Mouse (Mus musculus): Measurements from ENCODE around the gene Gli3.

Gli3 gene

DNA sequence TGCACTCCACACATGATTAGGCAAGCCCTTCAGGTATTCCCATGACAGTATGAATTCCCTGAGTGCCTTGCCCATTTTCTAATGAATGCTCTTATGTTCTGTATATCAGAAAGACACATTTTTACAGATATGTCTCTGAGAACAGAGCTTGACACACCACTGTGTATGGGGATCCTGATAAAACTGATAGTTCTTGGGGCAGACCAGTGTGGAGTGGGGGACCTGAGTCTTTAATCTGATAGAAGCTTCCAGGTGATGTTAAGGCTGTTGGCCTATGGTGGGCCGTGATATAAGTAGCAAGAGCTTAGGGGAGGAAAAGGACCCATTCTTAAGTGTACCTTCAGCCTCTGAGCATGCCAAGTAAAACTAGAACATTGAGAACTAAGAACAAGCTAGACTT is 178.5 kb downstream of the Gli3 start:
- DNase-seq (ENCODE audit: low read depth in 2 of 2, low spot score in 2 of 2): no peak

DNA sequence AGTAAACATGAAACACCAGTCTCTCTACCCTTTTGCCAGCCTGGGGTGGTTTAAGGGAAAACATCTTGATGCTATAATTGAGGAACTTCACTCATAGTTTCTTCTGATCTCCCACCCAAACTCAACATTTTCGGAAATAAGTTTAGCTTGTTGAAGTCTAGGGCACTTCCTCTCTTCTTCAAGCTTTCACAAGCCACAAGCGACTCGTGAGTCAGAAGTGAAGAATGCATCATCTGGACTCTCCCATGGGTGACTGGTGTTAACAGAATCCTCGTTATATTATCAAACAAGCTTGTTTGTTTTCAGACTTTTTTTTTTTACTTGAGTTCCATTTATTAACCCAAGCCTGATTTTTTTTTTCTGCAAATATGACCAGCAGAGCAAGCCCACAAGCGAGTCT is 197.5 kb downstream of the Gli3 start:
- DNase-seq (ENCODE audit: low read depth in 2 of 2, low spot score in 2 of 2): no peak

DNA sequence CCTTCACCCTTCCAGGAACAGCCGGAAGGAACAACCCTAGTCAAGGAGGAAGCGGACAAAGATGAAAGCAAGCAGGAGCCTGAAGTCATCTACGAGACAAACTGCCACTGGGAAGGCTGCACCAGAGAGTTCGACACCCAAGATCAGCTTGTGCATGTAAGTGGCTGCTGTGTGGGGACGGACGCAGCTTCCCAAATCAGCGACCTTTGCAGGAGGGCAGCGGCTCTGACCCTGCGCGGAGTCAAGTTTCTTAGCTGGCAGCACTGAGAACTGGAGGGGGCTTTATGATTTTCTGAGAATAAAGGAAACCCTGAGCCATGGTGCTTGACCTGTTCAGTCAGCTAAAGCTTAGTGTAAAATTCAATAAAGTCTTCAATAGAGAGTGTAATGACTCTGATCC is 199.3 kb downstream of the Gli3 start:
- DNase-seq (ENCODE audit: low read depth in 2 of 2, low spot score in 2 of 2): no peak

DNA sequence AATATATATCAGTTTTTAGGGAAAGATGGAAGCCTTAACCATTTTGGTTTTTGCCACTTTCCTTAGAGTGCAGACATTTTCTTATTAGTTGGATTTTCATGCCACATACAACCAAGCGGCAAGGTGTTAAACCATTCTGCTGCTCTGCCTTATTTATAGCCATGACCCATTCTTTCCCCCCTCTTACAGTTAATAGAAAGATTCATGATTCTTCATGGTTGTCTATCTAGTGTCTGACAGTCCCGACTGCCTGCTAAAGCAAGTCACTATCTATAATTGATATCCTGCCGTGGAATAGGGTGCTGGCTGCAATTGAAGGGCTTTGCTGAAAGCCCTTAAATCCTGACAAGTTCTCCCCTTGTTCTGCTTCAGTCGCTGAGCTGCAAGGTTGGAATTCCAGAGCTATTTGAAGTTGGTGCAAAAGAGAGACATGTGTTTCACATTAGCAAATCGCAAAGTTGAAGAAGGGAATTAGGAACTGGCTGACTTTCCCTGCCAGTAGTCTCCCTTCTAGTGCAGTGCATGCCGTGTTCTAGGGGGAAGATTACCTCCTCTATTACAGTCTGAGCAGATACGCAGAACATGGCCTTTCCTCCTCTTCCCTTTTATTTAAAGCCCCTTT is 201.7 kb downstream of the Gli3 start:
- DNase-seq (ENCODE audit: low read depth in 2 of 2, low spot score in 2 of 2): no peak

DNA sequence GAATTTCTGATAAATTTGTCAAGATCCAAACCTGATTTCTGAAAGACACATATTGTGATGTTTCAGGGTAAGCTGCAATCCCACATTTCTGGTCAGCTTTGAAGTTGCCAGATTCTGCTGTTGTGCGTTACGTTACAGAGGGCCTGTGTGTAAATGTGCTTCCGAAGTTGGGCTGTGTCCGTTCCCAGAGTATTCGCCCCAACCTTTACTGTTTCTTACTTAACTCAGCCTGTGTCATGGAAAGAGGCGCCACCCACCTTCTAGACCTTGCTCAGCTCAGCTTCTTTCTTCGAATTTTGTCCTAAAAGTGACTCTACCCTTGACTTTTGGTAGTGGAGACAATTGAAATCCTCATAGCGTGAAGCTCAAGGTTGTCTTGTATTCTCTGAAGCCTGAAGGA is 202.5 kb downstream of the Gli3 start:
- DNase-seq (ENCODE audit: low read depth in 2 of 2, low spot score in 2 of 2): no peak

DNA sequence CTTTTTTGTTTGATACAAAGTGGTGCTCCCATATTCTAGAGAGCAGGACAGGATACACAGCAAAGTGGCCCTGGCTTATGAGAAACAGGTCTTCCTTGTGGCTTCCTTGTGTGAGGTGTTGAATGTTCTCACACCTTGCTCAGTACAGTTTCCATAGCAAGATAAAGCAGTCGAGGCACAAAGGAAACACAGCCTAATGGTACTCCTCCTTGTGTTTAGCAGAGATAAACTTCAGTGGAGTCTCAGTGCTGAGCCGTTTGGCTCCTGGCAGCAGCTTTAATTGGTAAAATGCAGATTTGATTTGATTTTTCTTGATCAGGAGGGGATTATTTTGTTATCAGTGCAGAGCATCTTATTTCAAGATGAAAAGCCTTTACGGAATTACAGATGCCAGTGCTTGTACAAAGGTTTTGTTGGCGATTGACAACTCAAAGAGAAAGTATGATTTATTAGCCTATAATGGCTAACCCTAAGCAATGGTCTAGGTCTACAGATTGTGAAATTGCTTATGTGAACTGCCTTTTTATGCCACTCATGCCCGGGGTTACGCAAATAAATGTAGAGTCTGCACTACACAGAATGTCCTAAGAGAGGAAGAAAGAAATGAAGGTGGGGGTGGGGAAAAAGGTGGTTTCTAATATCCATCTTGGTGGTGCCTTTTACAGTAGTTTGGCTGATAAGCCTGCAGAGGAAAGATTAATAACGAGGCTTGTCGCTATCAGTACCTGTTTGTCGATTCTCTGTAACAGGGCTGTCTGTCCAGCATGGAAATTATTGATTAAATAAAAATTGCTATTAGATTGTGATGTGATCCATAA is 207.3 kb downstream of the Gli3 start:
- no peak for DNase-seq (ENCODE audit: low read depth in 2 of 2, low spot score in 2 of 2)

DNA sequence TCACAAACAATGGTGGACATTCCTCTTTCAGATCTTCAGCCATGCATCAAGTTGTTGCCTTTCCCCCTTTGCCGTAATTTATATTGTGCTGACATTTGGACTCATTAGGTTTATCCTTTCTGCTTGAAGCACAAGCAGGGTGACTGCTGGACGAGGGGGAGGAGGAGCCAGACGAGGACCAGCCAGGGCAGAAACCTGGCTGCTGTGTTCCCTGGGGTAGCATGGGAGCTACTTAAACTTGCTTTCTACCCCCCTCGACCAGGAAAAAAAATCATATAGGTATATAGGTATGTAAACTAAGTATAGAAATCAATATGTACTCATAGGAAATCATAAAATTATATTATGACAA is 207.9 kb downstream of the Gli3 start:
- DNase-seq (ENCODE audit: low read depth in 2 of 2, low spot score in 2 of 2): no peak

DNA sequence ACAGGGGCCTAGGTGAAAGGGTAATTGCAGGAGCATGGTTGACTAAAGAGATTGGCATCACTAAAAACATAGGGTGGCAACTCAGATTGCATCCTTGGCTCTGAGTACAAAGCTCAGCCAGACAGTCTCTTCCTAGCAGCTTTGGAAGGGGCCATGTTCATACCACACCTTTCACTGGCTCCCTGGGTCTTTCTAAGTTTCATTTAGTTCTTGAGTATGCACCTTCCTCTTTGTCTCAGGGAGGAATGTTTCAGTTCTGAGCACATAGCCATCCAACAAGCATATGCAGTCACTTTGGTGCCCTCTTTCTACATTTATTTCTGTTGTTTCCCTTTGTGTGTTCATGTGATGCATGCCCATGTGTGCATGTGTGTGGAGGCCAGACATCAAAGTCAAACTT is 212.4 kb downstream of the Gli3 start:
- DNase-seq (ENCODE audit: low read depth in 2 of 2, low spot score in 2 of 2): no peak

DNA sequence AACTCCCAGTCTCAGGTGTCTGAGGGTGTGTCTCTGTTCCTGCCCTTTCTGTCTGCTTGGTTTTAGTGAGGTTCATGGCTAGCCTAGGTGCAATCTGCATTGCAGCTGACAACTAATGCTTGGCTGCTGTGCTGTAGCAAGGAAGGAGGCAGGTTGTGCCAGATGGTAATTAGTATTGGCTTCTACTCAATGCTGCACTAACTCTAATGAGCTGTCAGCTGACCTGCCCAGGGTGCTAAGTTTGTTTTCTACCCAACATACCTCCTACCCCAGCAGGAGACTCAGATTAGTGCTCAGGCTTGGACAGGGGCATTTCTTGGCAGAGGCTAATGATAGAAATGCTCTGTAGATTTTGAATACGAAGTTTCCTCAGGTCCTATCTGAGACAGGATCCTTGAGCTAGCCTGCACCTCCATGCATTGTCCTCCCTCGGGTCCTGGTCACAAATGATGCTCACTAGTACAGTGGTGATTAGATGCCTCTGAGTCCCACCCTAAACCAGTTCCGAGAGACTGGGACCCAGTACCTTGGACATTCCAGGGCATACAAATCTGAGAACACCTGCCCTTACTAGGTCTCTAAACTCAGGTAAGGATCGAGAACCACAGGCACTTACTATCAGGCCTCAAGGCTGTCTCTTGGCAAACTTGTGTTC is 214.2 kb downstream of the Gli3 start:
- DNase-seq (ENCODE audit: low read depth in 2 of 2, low spot score in 2 of 2): no peak

DNA sequence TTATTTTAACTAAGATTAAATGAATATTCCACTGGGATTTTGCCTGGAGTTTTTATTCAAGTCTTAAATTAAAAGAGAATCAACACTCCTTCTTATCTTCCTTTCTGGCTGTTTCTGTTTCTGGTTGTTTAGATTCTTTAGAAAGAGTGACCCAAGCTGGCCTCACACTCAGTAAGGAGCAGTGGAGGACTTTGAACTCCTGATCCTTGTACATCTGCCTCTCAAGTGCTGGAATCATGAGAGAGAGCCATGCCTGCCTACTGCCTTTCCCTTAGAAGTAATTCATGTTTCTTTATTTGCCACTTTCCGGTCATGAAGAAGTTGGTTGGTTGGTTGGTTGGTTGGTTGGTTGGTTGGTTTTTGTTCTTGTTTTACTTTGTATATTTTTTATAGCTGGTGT is 218.5 kb downstream of the Gli3 start:
- DNase-seq (ENCODE audit: low read depth in 2 of 2, low spot score in 2 of 2): no peak

DNA sequence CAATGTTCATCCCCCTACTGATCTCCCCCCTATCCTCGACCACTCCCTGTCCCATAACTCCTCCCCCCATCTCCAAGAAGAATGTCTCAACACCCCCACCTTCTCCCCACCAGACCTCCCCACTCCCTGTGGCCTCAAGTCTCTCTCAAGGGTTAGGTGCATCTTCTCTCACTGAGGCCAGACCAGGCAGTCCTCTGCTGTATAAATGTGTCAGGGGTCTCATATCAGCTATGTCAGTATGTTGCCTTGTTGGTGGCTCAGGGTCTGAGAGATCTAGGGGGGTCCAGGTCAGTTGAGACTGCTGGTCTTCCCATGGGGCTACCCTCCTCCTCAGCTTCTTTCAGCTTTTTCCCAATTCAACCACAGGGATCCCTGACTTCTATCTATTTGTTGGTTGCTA is 220.0 kb downstream of the Gli3 start:
- DNase-seq (ENCODE audit: low read depth in 2 of 2, low spot score in 2 of 2): no peak

DNA sequence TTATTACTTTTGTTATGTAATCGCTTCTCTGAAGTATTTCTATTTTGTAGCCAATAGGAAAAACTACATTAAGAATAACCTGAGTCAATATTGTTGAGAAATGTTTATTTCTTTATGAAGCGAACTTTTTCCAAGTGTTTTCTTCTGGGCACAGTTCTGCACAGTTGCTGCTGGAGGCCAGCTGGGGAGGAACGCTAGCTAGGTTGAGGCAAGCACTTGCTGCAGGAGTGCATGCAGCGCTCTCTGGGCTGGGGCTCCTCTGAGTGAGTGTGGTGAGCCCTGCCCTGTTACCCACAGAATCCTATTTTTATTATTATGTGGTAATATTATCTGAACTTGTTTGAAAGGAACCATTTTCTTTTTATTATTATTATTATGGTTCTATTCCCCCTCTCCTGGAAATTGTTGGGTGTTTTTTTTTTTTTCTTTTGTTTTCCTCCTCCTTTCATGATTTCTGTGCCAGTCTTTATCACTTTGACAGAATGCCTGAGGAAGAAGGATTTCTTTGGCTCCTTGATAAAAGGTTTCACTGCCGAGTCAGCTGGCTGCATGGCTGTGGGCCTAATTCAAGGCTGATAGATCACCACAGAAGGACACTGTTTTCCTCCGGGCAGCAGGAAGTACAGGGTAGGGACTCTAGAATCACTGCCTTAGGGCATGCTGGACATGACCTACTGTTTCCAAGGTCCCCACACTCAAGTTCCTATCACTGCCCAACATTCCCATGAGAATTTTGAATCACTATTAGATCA is 225.2 kb downstream of the Gli3 start:
- DNase-seq (ENCODE audit: low read depth in 2 of 2, low spot score in 2 of 2): no peak

DNA sequence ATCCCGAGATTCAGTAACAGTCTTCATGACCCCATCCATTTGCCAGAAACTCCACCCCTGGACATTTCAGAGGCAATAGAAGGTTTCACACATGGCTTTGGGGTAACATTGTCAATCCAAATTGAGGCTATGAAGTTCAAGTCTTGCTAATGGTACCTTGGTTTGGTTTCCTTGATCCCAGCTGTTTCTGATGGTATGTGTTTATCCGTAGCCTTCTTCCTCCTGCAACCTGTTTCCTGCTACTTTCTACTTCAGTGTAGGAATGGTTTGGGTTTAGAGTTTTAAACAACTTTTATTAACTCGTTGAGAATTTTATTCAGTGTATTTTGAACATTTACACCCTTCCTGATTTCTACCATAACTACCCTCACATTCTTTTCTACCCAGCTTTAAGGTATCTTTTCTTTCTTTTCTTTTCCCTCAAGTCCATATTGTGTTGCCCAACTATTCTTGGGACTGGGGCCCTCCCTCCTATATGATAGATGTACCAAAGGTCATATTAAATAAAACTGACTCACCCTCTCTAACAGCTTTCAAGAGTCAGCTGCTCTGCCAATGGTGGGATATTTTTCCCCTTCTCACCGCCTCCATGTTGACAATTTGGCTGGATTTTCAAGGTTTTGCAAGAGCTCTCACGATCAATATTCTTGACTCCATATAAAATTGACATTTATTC is 225.9 kb downstream of the Gli3 start:
- no peak for DNase-seq (ENCODE audit: low read depth in 2 of 2, low spot score in 2 of 2)

DNA sequence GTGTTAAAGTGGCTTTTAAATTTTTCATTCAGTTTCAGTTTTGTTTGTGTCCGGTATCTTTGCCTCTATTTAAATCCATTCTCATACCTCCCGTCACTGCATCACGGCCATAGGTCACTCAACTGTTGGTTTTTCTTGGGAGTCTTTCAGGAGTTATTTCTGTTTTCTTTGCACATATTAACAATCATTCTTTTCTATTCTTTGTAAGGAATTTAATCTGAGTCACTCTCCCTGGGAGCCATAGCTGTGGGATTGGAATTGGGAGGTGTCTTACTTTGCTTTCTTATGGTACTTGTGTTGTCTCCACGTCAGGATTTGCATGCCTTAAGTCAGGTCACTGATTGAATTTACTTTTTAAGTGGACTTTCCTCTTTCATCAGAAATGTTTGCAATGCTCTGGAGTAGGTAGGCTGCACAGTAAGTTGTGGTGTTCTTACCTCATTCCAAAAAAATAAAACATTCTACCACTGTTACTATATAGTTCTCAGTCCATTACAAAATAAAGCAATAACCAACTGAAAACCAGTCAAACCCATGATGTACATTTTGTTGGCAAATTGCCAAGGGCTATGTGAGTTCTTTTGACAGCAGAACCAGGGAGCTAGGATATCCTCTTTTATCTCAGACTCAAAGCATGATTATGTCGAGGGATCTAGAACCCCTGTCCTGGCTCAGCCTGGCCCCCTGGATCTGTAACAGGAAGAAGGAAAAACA is 228.9 kb downstream of the Gli3 start:
- DNase-seq (ENCODE audit: low read depth in 2 of 2, low spot score in 2 of 2): no peak

DNA sequence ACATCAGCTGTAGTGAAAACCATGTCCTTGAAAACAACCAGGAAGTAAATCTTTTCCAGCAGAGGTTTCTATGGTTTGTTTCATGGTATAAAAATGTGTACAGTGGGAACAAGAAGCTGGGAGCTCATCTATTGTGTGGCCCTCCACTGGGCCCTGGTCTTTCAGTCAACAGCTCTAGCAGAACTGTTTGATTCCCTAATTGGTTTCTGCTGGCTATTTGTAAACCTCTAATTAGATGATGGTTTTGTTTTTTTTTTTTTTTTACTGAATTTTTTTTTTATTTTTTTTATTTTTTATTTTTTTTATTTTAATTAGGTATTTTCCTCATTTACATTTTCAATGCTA is 229.4 kb downstream of the Gli3 start:
- DNase-seq (ENCODE audit: low read depth in 2 of 2, low spot score in 2 of 2): no peak

DNA sequence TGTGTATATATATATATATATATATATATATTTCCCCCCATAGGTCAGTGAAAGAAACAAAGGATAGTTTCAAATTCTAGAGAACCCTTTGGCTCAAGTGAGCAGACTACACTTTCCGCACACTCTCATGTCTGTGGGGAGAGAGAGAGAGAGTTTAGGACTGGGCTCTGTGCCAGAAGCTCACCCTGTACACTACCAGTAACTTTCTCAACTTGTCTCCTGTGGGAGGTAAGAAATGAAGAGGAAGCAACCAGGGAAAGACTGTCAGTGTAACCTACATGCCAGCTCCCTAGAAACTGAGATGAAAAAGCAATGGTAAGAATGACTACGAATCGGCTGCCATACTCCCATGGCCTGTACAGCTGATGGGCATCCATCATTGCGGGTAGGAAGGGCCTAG is 235.2 kb downstream of the Gli3 start:
- no peak for DNase-seq (ENCODE audit: low read depth in 2 of 2, low spot score in 2 of 2)

DNA sequence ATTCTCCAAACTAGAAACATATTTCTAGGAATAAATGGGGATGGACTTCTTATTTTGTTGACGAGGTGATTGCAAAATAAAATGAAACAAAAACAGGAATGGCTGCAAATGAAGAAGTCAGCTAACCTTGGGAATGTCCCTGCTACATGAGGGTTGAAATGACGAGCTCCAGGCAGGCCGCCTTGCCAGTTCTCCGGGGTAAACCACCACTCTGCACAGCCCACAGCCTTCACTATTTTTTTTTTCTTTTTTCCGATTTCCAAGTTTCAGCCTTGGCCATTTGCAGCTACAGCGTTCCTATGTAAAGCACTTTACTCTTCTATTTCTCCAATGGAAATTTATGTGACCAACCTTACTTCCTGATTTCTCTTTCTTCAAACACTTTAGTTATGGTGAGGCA is 236.1 kb downstream of the Gli3 start:
- DNase-seq (ENCODE audit: low read depth in 2 of 2, low spot score in 2 of 2): no peak

DNA sequence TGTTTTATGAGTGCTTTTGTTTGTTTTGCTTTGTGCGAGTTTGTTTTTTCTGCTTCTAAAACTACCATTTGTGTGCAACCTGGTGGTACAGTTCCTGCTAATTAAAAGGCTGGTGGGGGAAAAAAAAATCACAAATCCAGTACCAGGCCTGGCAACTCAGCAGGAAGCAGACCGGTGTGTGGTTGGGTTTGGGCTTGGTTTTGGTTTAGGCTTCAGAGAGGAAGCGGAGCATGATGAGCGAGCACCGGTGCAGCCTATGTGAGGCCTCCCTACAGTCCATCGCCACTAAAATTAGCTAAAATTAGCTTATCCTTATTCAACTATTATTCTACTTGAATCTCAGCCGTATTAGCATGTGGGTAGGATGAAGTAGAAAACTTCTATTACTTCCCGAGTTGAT is 241.6 kb downstream of the Gli3 start:
- DNase-seq (ENCODE audit: low read depth in 2 of 2, low spot score in 2 of 2): no peak

DNA sequence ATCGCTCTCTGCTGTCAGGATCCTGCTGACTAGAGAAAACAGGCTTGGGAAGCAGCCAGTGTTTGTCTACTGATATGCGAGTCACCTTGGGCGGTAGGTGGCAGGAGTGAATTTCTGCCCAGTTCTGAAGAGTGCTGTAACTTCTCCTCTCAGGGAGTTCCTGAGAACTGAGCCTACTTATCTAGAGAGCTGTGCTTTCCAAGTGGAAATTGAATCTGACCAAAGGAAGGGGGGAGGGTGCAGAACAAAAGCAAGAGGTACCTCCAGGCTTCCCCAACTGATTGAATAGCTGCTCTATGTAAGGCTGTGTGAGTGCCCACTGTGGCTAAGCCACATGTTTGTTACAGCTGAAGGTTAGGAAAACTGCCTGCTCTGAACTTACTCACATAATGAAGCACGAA is 244.4 kb downstream of the Gli3 start:
- DNase-seq (ENCODE audit: low read depth in 2 of 2, low spot score in 2 of 2): no peak

DNA sequence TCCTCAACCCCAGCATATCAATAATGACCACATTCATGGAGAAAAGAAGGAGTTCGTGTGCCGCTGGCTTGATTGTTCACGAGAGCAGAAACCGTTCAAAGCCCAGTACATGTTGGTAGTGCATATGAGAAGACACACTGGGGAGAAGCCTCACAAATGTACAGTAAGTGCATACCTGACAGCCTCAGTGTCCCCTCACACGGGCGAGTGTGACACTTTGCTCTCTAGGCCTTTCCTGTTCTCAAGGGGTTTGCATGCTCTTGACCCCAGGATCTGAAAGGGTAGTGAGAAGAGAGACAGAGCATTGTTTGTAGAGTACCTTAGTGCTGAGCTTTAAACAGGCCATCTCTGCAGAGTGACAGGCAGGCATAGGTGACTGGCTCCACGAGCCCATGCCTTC is 250.5 kb downstream of the Gli3 start:
- DNase-seq (ENCODE audit: low read depth in 2 of 2, low spot score in 2 of 2): no peak

DNA sequence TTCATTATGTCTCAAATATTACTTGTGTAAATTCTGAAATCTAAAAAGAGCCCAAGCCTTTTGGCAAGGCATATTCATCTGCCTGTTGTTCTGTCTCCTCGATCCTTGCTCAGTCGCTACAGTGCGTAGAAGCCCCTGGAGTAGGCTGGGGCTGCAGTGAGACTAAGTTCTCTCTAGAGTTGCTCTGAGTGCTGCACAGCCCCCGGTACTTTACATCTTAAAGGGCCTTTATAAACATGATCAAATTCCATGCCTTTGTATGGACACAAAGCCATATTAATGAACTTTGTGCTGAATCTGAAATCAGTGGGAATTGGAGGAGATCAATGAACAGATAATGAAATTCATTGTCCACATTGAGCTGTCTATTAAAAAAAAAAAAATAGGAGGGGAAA is 251.3 kb downstream of the Gli3 start:
- DNase-seq (ENCODE audit: low read depth in 2 of 2, low spot score in 2 of 2): no peak
